Mouse (Mus musculus) gastrocnemius, postnatal 10 days (tissue): Measurements from ENCODE around the gene Igf2bp1. TPM values are rescaled to one million over a fixed set of nuclear protein-coding genes. Genes with fewer than 3 reads are reported as not detected.

Experiments
- DNase-seq: peaks from one replicate; pipeline ENCODE4 v3.0.0; 2021; ENCODE audit warnings: mixed read lengths
- total RNA-seq, 2 experiments: library from RNA; stranded (reverse); gene quantifications; 2 replicates each; pipeline ENCODE4 v1.2.3; 2021

Gene Igf2bp1
- total RNA-seq, 2 experiments from 2014 or later = 0.23 to 1.4 TPM

GRCm38 (mm10) chr11:96007516-96008235 is 1.9 kb upstream of the Igf2bp1 start:
- no peak for DNase-seq

- peak; percentile 51 for DNase-seq
These were observed 1.2 kb upstream of the Igf2bp1 start for GRCm38 (mm10) chr11:96006852-96007515.

- DNase-seq = peak; percentile 43
These were observed 669 bp upstream of the Igf2bp1 start for GRCm38 (mm10) chr11:96006367-96006851.

GRCm38 (mm10) chr11:96004793-96005402 is 842 bp downstream of the Igf2bp1 start:
- DNase-seq = peak; percentile 34

GRCm38 (mm10) chr11:96003969-96004792 is 1.6 kb downstream of the Igf2bp1 start:
- DNase-seq = no peak

- no peak for DNase-seq
These were observed 2.4 kb downstream of the Igf2bp1 start for GRCm38 (mm10) chr11:96003100-96003900.

GRCm38 (mm10) chr11:95994151-95994550 is 11.6 kb downstream of the Igf2bp1 start:
- no peak for DNase-seq

- peak; percentile 66 for DNase-seq
These were observed 14.6 kb downstream of the Igf2bp1 start for GRCm38 (mm10) chr11:95990886-95991708.

GRCm38 (mm10) chr11:95990431-95990830 is 15.3 kb downstream of the Igf2bp1 start:
- no peak for DNase-seq

GRCm38 (mm10) chr11:95989864-95990263 is 15.9 kb downstream of the Igf2bp1 start:
- no peak for DNase-seq

GRCm38 (mm10) chr11:95988533-95988932 is 17.2 kb downstream of the Igf2bp1 start:
- DNase-seq = peak; percentile 82

GRCm38 (mm10) chr11:95987854-95988447 is 17.8 kb downstream of the Igf2bp1 start:
- no peak for DNase-seq

GRCm38 (mm10) chr11:95982475-95982874 is 23.3 kb downstream of the Igf2bp1 start:
- no peak for DNase-seq

- no peak for DNase-seq
These were observed 23.9 kb downstream of the Igf2bp1 start for GRCm38 (mm10) chr11:95981804-95982203.

- DNase-seq = peak; percentile 33
These were observed 24.9 kb downstream of the Igf2bp1 start for GRCm38 (mm10) chr11:95980762-95981418.

GRCm38 (mm10) chr11:95978487-95978886 is 27.3 kb downstream of the Igf2bp1 start:
- DNase-seq = no peak

- DNase-seq = no peak
These were observed 29.4 kb downstream of the Igf2bp1 start for GRCm38 (mm10) chr11:95976290-95976689.

- no peak for DNase-seq
These were observed 30.0 kb downstream of the Igf2bp1 start for GRCm38 (mm10) chr11:95975694-95976093.

GRCm38 (mm10) chr11:95973187-95973586 is 32.6 kb downstream of the Igf2bp1 start:
- no peak for DNase-seq
